Mouse (Mus musculus): Measurements from ENCODE around the gene Fam104a. TPM values are rescaled to one million over a fixed set of nuclear protein-coding genes. Genes with fewer than 3 reads are reported as not detected.

Gene Fam104a
- total and polyA plus RNA-seq, 3 experiments: 14.6 to 57.0 (median 35.3) TPM

GRCm38 (mm10) chr11:113716132-113716531 is 32.2 kb upstream of the Fam104a start:
- H3K4me1 ChIP-seq (ENCODE audit: control insufficient read depth in 1 of 2, insufficient read depth in 2 of 2): 0 out of 4 replicates have a peak, but pooled peaks cover 0 to 2% of the 10 kb centered on the region in 2 experiments
- no peak for DNase-seq (ENCODE audit: extremely low read depth)
- no peaks in the 10 kb centered on the region for H3K27me3 ChIP-seq (replicated peaks)
- H3K9ac ChIP-seq (ENCODE audit: insufficient read depth, low read depth): no peak overlapping the region
- H3K79me2 ChIP-seq (replicated peaks; ENCODE audit: control insufficient read depth, extremely low read depth, insufficient read depth, poor library complexity, severe bottlenecking): no peaks in the 10 kb centered on the region
- dilution Hi-C loops (cut with MboI; ENCODE audit: extremely low pct_ligation_motif_present, extremely low pct_unique_long_range_greater_than_20kb, low sequenced_read_pairs) (no loop called here), in situ Hi-C loops (cut with MboI; ENCODE audit: low pct_ligation_motif_present, low pct_unique_long_range_greater_than_20kb, low sequenced_read_pairs) (loop anchor here (25.0 kb wide), 1 partner anchor 946 kb away; the partner anchor contains the start of gene Rpl38)
- H3K4me2 ChIP-seq (ENCODE audit: insufficient read depth, low read depth, poor library complexity, severe bottlenecking): no peak overlapping the region
- H3K9me3 ChIP-seq (replicated peaks; ENCODE audit: low read length): no peaks in the 10 kb centered on the region
- no peak overlapping the region for H3K27ac ChIP-seq (ENCODE audit: insufficient read depth, low read depth)
- no peak for TF ChIP-seq USF1 (IDR thresholded peaks at IDR 0.05; ENCODE audit: low read depth, low read length)
- no peak for TF ChIP-seq NRF1 (IDR thresholded peaks at IDR 0.05; ENCODE audit: low read depth, low read length)
- no peak for TF ChIP-seq GABPA (IDR thresholded peaks at IDR 0.05; ENCODE audit: insufficient replicate concordance, low read depth, low read length)
- no peak for TF ChIP-seq MAX (IDR thresholded peaks at IDR 0.05; ENCODE audit: low read length)
- no peak for TF ChIP-seq RAD21 (IDR thresholded peaks at IDR 0.05; ENCODE audit: low read depth, low read length)
- TF ChIP-seq BHLHE40 (IDR thresholded peaks at IDR 0.05; ENCODE audit: low read depth, low read length): no peak
- no peak for TF ChIP-seq KAT2A (IDR thresholded peaks at IDR 0.05; ENCODE audit: insufficient replicate concordance, low read length)
- TF ChIP-seq EP300 (IDR thresholded peaks at IDR 0.05; ENCODE audit: low read length): no peak
- TF ChIP-seq SMC3 (IDR thresholded peaks at IDR 0.05; ENCODE audit: low read depth, low read length): no peak
- TF ChIP-seq ZMIZ1 (IDR thresholded peaks at IDR 0.05; ENCODE audit: low read depth, low read length): no peak
- TF ChIP-seq POLR2AphosphoS2 (IDR thresholded peaks at IDR 0.05; ENCODE audit: low read depth, low read length): no peak
- TF ChIP-seq SIN3A (IDR thresholded peaks at IDR 0.05; ENCODE audit: low read length): no peak
- no peak for TF ChIP-seq POLR2A (IDR thresholded peaks at IDR 0.05; ENCODE audit: low read depth, low read length)
- no peak for TF ChIP-seq MAZ (IDR thresholded peaks at IDR 0.05; ENCODE audit: low read depth, low read length)
- no peak for TF ChIP-seq MYC (IDR thresholded peaks at IDR 0.05; ENCODE audit: low read depth, low read length)
- no peak for TF ChIP-seq JUND (conservative IDR thresholded peaks at IDR 0.05; ENCODE audit: low read depth, low read length)
- no peaks in the 10 kb centered on the region for H3K36me3 ChIP-seq (replicated peaks in 1 of 2; ENCODE audit: control insufficient read depth in 1 of 2, insufficient read depth in 1 of 2, low read length in 1 of 2)
- no peak overlapping the region for H3K4me3 ChIP-seq (replicated peaks in 1 of 3; ENCODE audit: low read depth in 2 of 3, low read length in 2 of 3, poor library complexity in 1 of 3)

DNA sequence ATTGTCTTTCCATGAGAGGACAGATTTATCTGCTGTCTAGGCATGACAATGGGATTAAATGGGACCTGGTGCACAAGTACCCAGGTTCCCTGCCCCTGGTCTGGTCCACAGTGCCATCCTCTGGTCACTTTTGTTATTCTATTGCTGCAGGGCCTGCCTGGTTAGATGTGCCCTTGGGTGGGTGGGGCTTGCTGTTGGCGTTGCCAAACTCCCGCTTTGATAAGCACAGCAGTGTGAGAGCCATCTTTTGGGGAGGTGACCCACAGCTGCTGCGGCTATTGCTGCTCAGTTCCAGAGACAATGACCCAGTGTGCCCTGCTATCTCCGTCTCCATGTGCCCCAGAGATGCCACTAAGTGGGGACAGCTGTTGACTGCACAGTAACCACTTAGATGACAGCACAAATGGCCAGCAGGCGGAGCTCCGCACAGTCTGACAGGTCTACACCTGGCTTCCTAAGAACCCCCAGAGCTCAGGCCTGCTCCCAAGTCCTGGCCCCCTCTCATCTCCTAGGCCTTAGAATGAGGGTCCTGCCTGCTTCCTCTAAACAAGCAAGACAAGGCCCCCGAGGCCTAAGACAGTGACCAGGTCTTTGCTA is 31.2 kb upstream of the Fam104a start:
- no peak overlapping the region for H3K9ac ChIP-seq (ENCODE audit: insufficient read depth, low read depth)
- no peaks in the 10 kb centered on the region for H3K79me2 ChIP-seq (replicated peaks; ENCODE audit: control insufficient read depth, extremely low read depth, insufficient read depth, poor library complexity, severe bottlenecking)
- H3K4me1 ChIP-seq (ENCODE audit: control insufficient read depth in 1 of 2, insufficient read depth in 2 of 2): 0 out of 4 replicates have a peak, but pooled peaks cover 0 to 2% of the 10 kb centered on the region in 2 experiments
- TF ChIP-seq HCFC1 (IDR thresholded peaks at IDR 0.05; ENCODE audit: low read depth, low read length) (no peak), SMC3 (IDR thresholded peaks at IDR 0.05; ENCODE audit: low read depth, low read length) (peak; percentile 89), CTCF (conservative IDR thresholded peaks at IDR 0.05 in 1 of 2, IDR thresholded peaks at IDR 0.05 in 1 of 2; ENCODE audit: low read depth in 2 of 2, low read length in 2 of 2) (peak in 1 of 2 experiments; percentile 72; a peak in 2 of 4 replicates), MAZ (IDR thresholded peaks at IDR 0.05; ENCODE audit: low read depth, low read length) (no peak), MEF2A (IDR thresholded peaks at IDR 0.05; ENCODE audit: borderline replicate concordance, low read depth, low read length) (no peak), POLR2A (IDR thresholded peaks at IDR 0.05; ENCODE audit: low read depth, low read length) (no peak), RAD21 (IDR thresholded peaks at IDR 0.05; ENCODE audit: low read depth, low read length) (peak; percentile 56), E2F4 (IDR thresholded peaks at IDR 0.05; ENCODE audit: insufficient replicate concordance, low read depth, low read length) (no peak)
- no peaks in the 10 kb centered on the region for H3K36me3 ChIP-seq (replicated peaks in 1 of 2; ENCODE audit: control insufficient read depth in 1 of 2, insufficient read depth in 1 of 2, low read length in 1 of 2)
- H3K4me2 ChIP-seq (ENCODE audit: insufficient read depth, low read depth, poor library complexity, severe bottlenecking): no peak overlapping the region
- no peak overlapping the region for H3K27ac ChIP-seq (ENCODE audit: insufficient read depth, low read depth)
- H3K27me3 ChIP-seq (replicated peaks): no peaks in the 10 kb centered on the region
- H3K4me3 ChIP-seq (replicated peaks in 1 of 3; ENCODE audit: low read depth in 2 of 3, low read length in 2 of 3, poor library complexity in 1 of 3): no peak overlapping the region
- in situ Hi-C loops (cut with MboI; ENCODE audit: low pct_ligation_motif_present, low pct_unique_long_range_greater_than_20kb, low sequenced_read_pairs): loop anchor here (25.0 kb wide), 1 partner anchor 947 kb away; the partner anchor contains the start of gene Rpl38
- H3K9me3 ChIP-seq (replicated peaks; ENCODE audit: low read length): no peaks in the 10 kb centered on the region
- dilution Hi-C loops (cut with MboI; ENCODE audit: extremely low pct_ligation_motif_present, extremely low pct_unique_long_range_greater_than_20kb, low sequenced_read_pairs): no loop called here
- DNase-seq (ENCODE audit: extremely low read depth): no peak
